Mouse (Mus musculus): Measurements from ENCODE around the gene Atrnl1. TPM values are rescaled to one million over a fixed set of nuclear protein-coding genes. Genes with fewer than 3 reads are reported as not detected.

Atrnl1 gene
- polyA plus RNA-seq, 1 experiment from 2014 or later, result 5.2 TPM

- WGBS, result 85% methylated on average over 2 of the region's 2 CpGs
- H3K4me1 ChIP-seq (ENCODE audit: control insufficient read depth, insufficient read depth, low read length), result no peaks in the 10 kb centered on the region
- no peak overlapping the region for H3K27ac ChIP-seq (replicated peaks; ENCODE audit: low read depth, low read length)
- ATAC-seq (ENCODE audit: insufficient number of reproducible peaks, low FRiP score, low TSS enrichment, low read depth) (no peak), DNase-seq (ENCODE audit: low spot score) (no peak)
- no peaks in the 10 kb centered on the region for H3K27me3 ChIP-seq (ENCODE audit: control insufficient read depth, insufficient read depth, low read length)
- no peak overlapping the region for H3K9ac ChIP-seq (ENCODE audit: low read length)
- no peaks in the 10 kb centered on the region for H3K9me3 ChIP-seq (ENCODE audit: control insufficient read depth, low read length)
- no peaks in the 10 kb centered on the region for H3K36me3 ChIP-seq (ENCODE audit: control insufficient read depth, insufficient read depth, low read length)
- no peak overlapping the region for H3K4me3 ChIP-seq (ENCODE audit: low read depth, low read length)
- H3K4me2 ChIP-seq (ENCODE audit: low read depth, severe bottlenecking), result no peak overlapping the region
Measured at GRCm38 (mm10) chr19:58068958-58069357, 458.1 kb downstream of the Atrnl1 start.

- DNase-seq (ENCODE audit: low spot score), result no peak
- H3K27me3 ChIP-seq (ENCODE audit: control insufficient read depth, insufficient read depth, low read length), result no peaks in the 10 kb centered on the region
Measured at GRCm38 (mm10) chr19:58072404-58072803, 461.6 kb downstream of the Atrnl1 start.

DNA sequence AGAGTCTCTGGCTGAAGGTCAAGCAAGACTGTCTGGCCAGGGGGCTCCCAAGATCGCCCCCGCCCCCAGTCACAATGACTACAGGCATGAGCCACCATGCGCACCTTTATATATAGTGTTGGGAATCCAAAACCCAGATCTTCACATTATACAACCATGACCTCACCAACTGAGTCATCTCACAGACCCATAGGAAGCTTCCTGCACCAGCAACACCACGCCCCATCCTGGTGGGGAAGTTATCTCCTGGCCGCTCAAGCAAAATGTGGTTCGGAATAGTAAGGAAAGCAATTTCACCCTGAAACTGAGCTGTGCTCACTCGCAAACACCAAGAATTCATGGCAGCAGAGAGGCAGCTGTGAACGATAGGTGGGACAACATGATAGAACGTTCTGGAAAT lies 462.0 kb downstream of the Atrnl1 start:
- H3K9me3 ChIP-seq (ENCODE audit: control insufficient read depth, low read length), result no peaks in the 10 kb centered on the region
- H3K27ac ChIP-seq (replicated peaks; ENCODE audit: low read depth, low read length), result no peak overlapping the region
- no peak overlapping the region for H3K4me2 ChIP-seq (ENCODE audit: low read depth, severe bottlenecking)
- H3K27me3 ChIP-seq (ENCODE audit: control insufficient read depth, insufficient read depth, low read length), result no peaks in the 10 kb centered on the region
- peaks cover 4% of the 10 kb centered on the region; the same call in 1 of the 2 replicates for H3K4me1 ChIP-seq (ENCODE audit: control insufficient read depth, insufficient read depth, low read length)
- ATAC-seq (ENCODE audit: insufficient number of reproducible peaks, low FRiP score, low TSS enrichment, low read depth), result no peak
- DNase-seq (ENCODE audit: low spot score), result no peak
- H3K4me3 ChIP-seq (ENCODE audit: low read depth, low read length), result no peak overlapping the region
- WGBS, result 93% methylated on average over 9 of the region's 9 CpGs
- H3K36me3 ChIP-seq (ENCODE audit: control insufficient read depth, insufficient read depth, low read length), result no peaks in the 10 kb centered on the region
- no peak overlapping the region for H3K9ac ChIP-seq (ENCODE audit: low read length)

More at GRCm38 (mm10) chr19:58072404-58072803, 461.6 kb downstream of the Atrnl1 start:
- H3K9me3 ChIP-seq (ENCODE audit: control insufficient read depth, low read length), result no peaks in the 10 kb centered on the region
- H3K4me3 ChIP-seq (ENCODE audit: low read depth, low read length), result no peak overlapping the region
- no peak overlapping the region for H3K4me2 ChIP-seq (ENCODE audit: low read depth, severe bottlenecking)
- 68% methylated on average over 5 of the region's 5 CpGs for WGBS
- H3K9ac ChIP-seq (ENCODE audit: low read length), result no peak overlapping the region
- no peak for ATAC-seq (ENCODE audit: insufficient number of reproducible peaks, low FRiP score, low TSS enrichment, low read depth)
- no peaks in the 10 kb centered on the region for H3K36me3 ChIP-seq (ENCODE audit: control insufficient read depth, insufficient read depth, low read length)
- H3K4me1 ChIP-seq (ENCODE audit: control insufficient read depth, insufficient read depth, low read length), result peaks cover 4% of the 10 kb centered on the region; the same call in 1 of the 2 replicates
- no peak overlapping the region for H3K27ac ChIP-seq (replicated peaks; ENCODE audit: low read depth, low read length)

GRCm38 (mm10) chr19:58075252-58075651 lies 464.4 kb downstream of the Atrnl1 start:
- DNase-seq (ENCODE audit: low spot score), result no peak
- no peak overlapping the region for H3K4me3 ChIP-seq (ENCODE audit: low read depth, low read length)
- 43% methylated on average over 6 of the region's 6 CpGs for WGBS

GRCm38 (mm10) chr19:58076961-58077371 lies 466.1 kb downstream of the Atrnl1 start:
- Histone ChIP-seq H3K4me2 (ENCODE audit: low read depth, severe bottlenecking) (no peak overlapping the region), H3K4me1 (ENCODE audit: control insufficient read depth, insufficient read depth, low read length) (peaks cover 4% of the 10 kb centered on the region; the same call in 1 of the 2 replicates), H3K9me3 (ENCODE audit: control insufficient read depth, low read length) (no peaks in the 10 kb centered on the region), H3K27me3 (ENCODE audit: control insufficient read depth, insufficient read depth, low read length) (no peaks in the 10 kb centered on the region), H3K9ac (ENCODE audit: low read length) (no peak overlapping the region), H3K4me3 (ENCODE audit: low read depth, low read length) (no peak overlapping the region), H3K36me3 (ENCODE audit: control insufficient read depth, insufficient read depth, low read length) (no peaks in the 10 kb centered on the region), H3K27ac (replicated peaks; ENCODE audit: low read depth, low read length) (no peak overlapping the region)
- DNase-seq (ENCODE audit: low spot score) (no peak), ATAC-seq (ENCODE audit: insufficient number of reproducible peaks, low FRiP score, low TSS enrichment, low read depth) (no peak)
- WGBS, result 56% methylated on average over 14 of the region's 14 CpGs

More at GRCm38 (mm10) chr19:58075252-58075651, 464.4 kb downstream of the Atrnl1 start:
- H3K4me2 ChIP-seq (ENCODE audit: low read depth, severe bottlenecking), result no peak overlapping the region
- no peaks in the 10 kb centered on the region for H3K9me3 ChIP-seq (ENCODE audit: control insufficient read depth, low read length)
- H3K27ac ChIP-seq (replicated peaks; ENCODE audit: low read depth, low read length), result no peak overlapping the region
- no peaks in the 10 kb centered on the region for H3K27me3 ChIP-seq (ENCODE audit: control insufficient read depth, insufficient read depth, low read length)
- ATAC-seq (ENCODE audit: insufficient number of reproducible peaks, low FRiP score, low TSS enrichment, low read depth), result no peak
- peaks cover 4% of the 10 kb centered on the region; the same call in 1 of the 2 replicates for H3K4me1 ChIP-seq (ENCODE audit: control insufficient read depth, insufficient read depth, low read length)
- H3K9ac ChIP-seq (ENCODE audit: low read length), result no peak overlapping the region
- no peaks in the 10 kb centered on the region for H3K36me3 ChIP-seq (ENCODE audit: control insufficient read depth, insufficient read depth, low read length)

GRCm38 (mm10) chr19:58077529-58078070 lies 466.8 kb downstream of the Atrnl1 start:
- Histone ChIP-seq H3K4me1 (ENCODE audit: control insufficient read depth, insufficient read depth, low read length) (peaks cover 4% of the 10 kb centered on the region; the same call in 1 of the 2 replicates), H3K9me3 (ENCODE audit: control insufficient read depth, low read length) (no peaks in the 10 kb centered on the region), H3K4me3 (ENCODE audit: low read depth, low read length) (no peak overlapping the region), H3K9ac (ENCODE audit: low read length) (no peak overlapping the region), H3K27me3 (ENCODE audit: control insufficient read depth, insufficient read depth, low read length) (no peaks in the 10 kb centered on the region), H3K4me2 (ENCODE audit: low read depth, severe bottlenecking) (no peak overlapping the region), H3K36me3 (ENCODE audit: control insufficient read depth, insufficient read depth, low read length) (no peaks in the 10 kb centered on the region), H3K27ac (replicated peaks; ENCODE audit: low read depth, low read length) (no peak overlapping the region)
- no peak for DNase-seq (ENCODE audit: low spot score)
- no peak for ATAC-seq (ENCODE audit: insufficient number of reproducible peaks, low FRiP score, low TSS enrichment, low read depth)
- 77% methylated on average over 10 of the region's 10 CpGs for WGBS

GRCm38 (mm10) chr19:58080168-58080567 lies 469.3 kb downstream of the Atrnl1 start:
- ATAC-seq (ENCODE audit: insufficient number of reproducible peaks, low FRiP score, low TSS enrichment, low read depth) (no peak), DNase-seq (ENCODE audit: low spot score) (no peak)
- H3K4me3 ChIP-seq (ENCODE audit: low read depth, low read length), result no peak overlapping the region
- no peaks in the 10 kb centered on the region for H3K36me3 ChIP-seq (ENCODE audit: control insufficient read depth, insufficient read depth, low read length)
- H3K9me3 ChIP-seq (ENCODE audit: control insufficient read depth, low read length), result no peaks in the 10 kb centered on the region
- H3K4me1 ChIP-seq (ENCODE audit: control insufficient read depth, insufficient read depth, low read length), result peaks cover 2% of the 10 kb centered on the region; the same call in 1 of the 2 replicates
- no peak overlapping the region for H3K9ac ChIP-seq (ENCODE audit: low read length)
- H3K27ac ChIP-seq (replicated peaks; ENCODE audit: low read depth, low read length), result no peak overlapping the region
- no peaks in the 10 kb centered on the region for H3K27me3 ChIP-seq (ENCODE audit: control insufficient read depth, insufficient read depth, low read length)
- no peak overlapping the region for H3K4me2 ChIP-seq (ENCODE audit: low read depth, severe bottlenecking)
- 96% methylated on average over 6 of the region's 6 CpGs for WGBS

- Histone ChIP-seq H3K4me1 (ENCODE audit: control insufficient read depth, insufficient read depth, low read length) (0 out of 2 replicates have a peak, but pooled peaks cover under 1% of the 10 kb centered on the region), H3K27me3 (ENCODE audit: control insufficient read depth, insufficient read depth, low read length) (no peaks in the 10 kb centered on the region), H3K9ac (ENCODE audit: low read length) (no peak overlapping the region), H3K36me3 (ENCODE audit: control insufficient read depth, insufficient read depth, low read length) (no peaks in the 10 kb centered on the region), H3K27ac (replicated peaks; ENCODE audit: low read depth, low read length) (no peak overlapping the region), H3K4me2 (ENCODE audit: low read depth, severe bottlenecking) (no peak overlapping the region), H3K4me3 (ENCODE audit: low read depth, low read length) (no peak overlapping the region), H3K9me3 (ENCODE audit: control insufficient read depth, low read length) (no peaks in the 10 kb centered on the region)
- ATAC-seq (ENCODE audit: insufficient number of reproducible peaks, low FRiP score, low TSS enrichment, low read depth), result no peak
- no peak for DNase-seq (ENCODE audit: low spot score)
- 95% methylated on average over 19 of the region's 19 CpGs for WGBS
Measured at GRCm38 (mm10) chr19:58082751-58083150, 471.9 kb downstream of the Atrnl1 start.

- no peaks in the 10 kb centered on the region for H3K27me3 ChIP-seq (ENCODE audit: control insufficient read depth, insufficient read depth, low read length)
- DNase-seq (ENCODE audit: low spot score) (no peak), ATAC-seq (ENCODE audit: insufficient number of reproducible peaks, low FRiP score, low TSS enrichment, low read depth) (no peak)
- no peak overlapping the region for H3K4me2 ChIP-seq (ENCODE audit: low read depth, severe bottlenecking)
- H3K9ac ChIP-seq (ENCODE audit: low read length), result no peak overlapping the region
- H3K4me3 ChIP-seq (ENCODE audit: low read depth, low read length), result no peak overlapping the region
- H3K4me1 ChIP-seq (ENCODE audit: control insufficient read depth, insufficient read depth, low read length), result peaks cover 6% of the 10 kb centered on the region
- H3K27ac ChIP-seq (replicated peaks; ENCODE audit: low read depth, low read length), result no peak overlapping the region
- no peaks in the 10 kb centered on the region for H3K9me3 ChIP-seq (ENCODE audit: control insufficient read depth, low read length)
- 93% methylated on average over 14 of the region's 14 CpGs for WGBS
- no peaks in the 10 kb centered on the region for H3K36me3 ChIP-seq (ENCODE audit: control insufficient read depth, insufficient read depth, low read length)
Measured at GRCm38 (mm10) chr19:58084826-58085225, 474.0 kb downstream of the Atrnl1 start.

Measured in limb, embryonic 11.5 days (tissue).